Mouse (Mus musculus) liver, embryonic 16.5 days (tissue): ENCODE results near the gene Golim4. TPM values are rescaled to one million over a fixed set of nuclear protein-coding genes. Genes with fewer than 3 reads are reported as not detected.

Experiments
- ATAC-seq: fragments of 200-750 bp; cut with Nextera tagmentation; 2 replicates; pipeline ENCODE4 v1.8.0; 2017; ENCODE audit warnings: low read depth, mild to moderate bottlenecking, moderate number of reproducible peaks, moderate library complexity
- H3K27ac ChIP-seq: fragments of 300-500 bp; sonication (generic); 2 replicates; pipeline ENCODE4 v1.5.1; 2014; ENCODE audit warnings: mild to moderate bottlenecking, low read length
- H3K27me3 ChIP-seq: fragments of 300-500 bp; sonication (generic); 2 replicates; pipeline ENCODE4 v1.6.1; 2014; ENCODE audit warnings: low read depth, low read length, mixed read lengths; ENCODE audit not compliant: control insufficient read depth, insufficient read depth
- H3K36me3 ChIP-seq: fragments of 300-500 bp; sonication (generic); 2 replicates; pipeline ENCODE4 v1.6.1; 2014; ENCODE audit warnings: mild to moderate bottlenecking; ENCODE audit not compliant: control insufficient read depth, insufficient read depth
- H3K4me1 ChIP-seq: fragments of 300-500 bp; sonication (generic); 2 replicates; pipeline ENCODE4 v1.6.1; 2014; ENCODE audit warnings: low read depth, low read length, mixed read lengths; ENCODE audit not compliant: control insufficient read depth
- H3K4me2 ChIP-seq: fragments of 300-500 bp; sonication (generic); 2 replicates; pipeline ENCODE4 v1.6.1; 2014; ENCODE audit warnings: low read depth, low read length, mixed read lengths
- H3K4me3 ChIP-seq: fragments of 300-500 bp; sonication (generic); 2 replicates; pipeline ENCODE4 v1.5.1; 2014; ENCODE audit warnings: low read depth, mild to moderate bottlenecking, low read length
- H3K9ac ChIP-seq: fragments of 300-500 bp; sonication (generic); 2 replicates; pipeline ENCODE4 v1.6.1; 2014; ENCODE audit warnings: low read depth, low read length
- H3K9me3 ChIP-seq: fragments of 300-500 bp; sonication (generic); replicated peaks from 2 replicates; pipeline ENCODE4 v1.6.1; 2016; ENCODE audit warnings: low read length; ENCODE audit not compliant: control insufficient read depth
- WGBS: fragments of 180-500 bp; shearing (Covaris S2); extraction: QIAGEN DNeasy Blood & Tissue Kit; methylation state at CpG from one replicate; pipeline ENCODE4 v1.1.7; 2014; ENCODE audit not compliant: insufficient replicate concordance; 5-methylcytosine and 5-hydroxymethylcytosine counted together
- polyA plus RNA-seq: library from polyadenylated mRNA; unstranded; fragments of >200 nt; fragmentation: Nextera tagmentation; extraction: Ambion mirVana; gene quantifications from 2 replicates; pipeline ENCODE4 v1.2.1, GENCODE M21; 2015

Gene Golim4
- polyA plus RNA-seq, 1 experiment from 2014 or later = 22.7 TPM

- Histone ChIP-seq H3K27me3 (no peaks in the 10 kb centered on the region), H3K27ac (no peak overlapping the region), H3K36me3 (peaks cover 15% of the 10 kb centered on the region), H3K4me1 (no peaks in the 10 kb centered on the region), H3K4me3 (no peak overlapping the region), H3K9ac (no peak overlapping the region), H3K4me2 (no peak overlapping the region), H3K9me3 (no peaks in the 10 kb centered on the region)
- 82% methylated on average over 11 of the region's 11 CpGs for WGBS
- no peak for ATAC-seq
Observed at GRCm38 (mm10) chr3:75901903-75902598, 54.7 kb downstream of the Golim4 start.

- no peak overlapping the region for H3K9ac ChIP-seq
- H3K4me2 ChIP-seq = no peak overlapping the region
- peaks cover 12% of the 10 kb centered on the region for H3K36me3 ChIP-seq
- no peaks in the 10 kb centered on the region for H3K9me3 ChIP-seq
- H3K4me3 ChIP-seq = no peak overlapping the region
- H3K27ac ChIP-seq = no peak overlapping the region
- H3K4me1 ChIP-seq = no peaks in the 10 kb centered on the region
- no peaks in the 10 kb centered on the region for H3K27me3 ChIP-seq
- 77% methylated on average over 5 of the region's 5 CpGs for whole genome bisulfite sequencing
- no peak for ATAC-seq
Observed at GRCm38 (mm10) chr3:75895075-75895474, 61.7 kb downstream of the Golim4 start.

- H3K4me3 ChIP-seq = no peak overlapping the region
- H3K9ac ChIP-seq = no peak overlapping the region
Observed at GRCm38 (mm10) chr3:75891581-75891980, 65.2 kb downstream of the Golim4 start.

GRCm38 (mm10) chr3:75889323-75889722 lies 67.4 kb downstream of the Golim4 start:
- no peak overlapping the region for H3K27ac ChIP-seq
- no peaks in the 10 kb centered on the region for H3K4me1 ChIP-seq
- H3K4me3 ChIP-seq = no peak overlapping the region
- no peak overlapping the region for H3K9ac ChIP-seq
- no peaks in the 10 kb centered on the region for H3K9me3 ChIP-seq
- H3K27me3 ChIP-seq = no peaks in the 10 kb centered on the region
- H3K4me2 ChIP-seq = no peak overlapping the region
- H3K36me3 ChIP-seq = peaks cover 21% of the 10 kb centered on the region
- WGBS = 71% methylated on average over 1 of the region's 1 CpGs
- ATAC-seq = no peak

More at GRCm38 (mm10) chr3:75891581-75891980, 65.2 kb downstream of the Golim4 start:
- ATAC-seq = no peak
- Histone ChIP-seq H3K4me2 (no peak overlapping the region), H3K27me3 (no peaks in the 10 kb centered on the region), H3K27ac (no peak overlapping the region), H3K4me1 (no peaks in the 10 kb centered on the region), H3K36me3 (peaks cover 13% of the 10 kb centered on the region), H3K9me3 (no peaks in the 10 kb centered on the region)
- WGBS = 81% methylated on average over 3 of the region's 3 CpGs

GRCm38 (mm10) chr3:75881582-75881981 lies 75.2 kb downstream of the Golim4 start:
- Histone ChIP-seq H3K27me3 (no peaks in the 10 kb centered on the region), H3K4me1 (no peaks in the 10 kb centered on the region), H3K9ac (no peak overlapping the region), H3K4me2 (no peak overlapping the region), H3K9me3 (peaks cover 3% of the 10 kb centered on the region; the same call in 1 of the 2 replicates), H3K4me3 (no peak overlapping the region), H3K27ac (no peak overlapping the region), H3K36me3 (peaks cover 27% of the 10 kb centered on the region)
- whole genome bisulfite sequencing = 64% methylated on average over 1 of the region's 1 CpGs
- no peak for ATAC-seq

GRCm38 (mm10) chr3:75879269-75879668 lies 77.5 kb downstream of the Golim4 start:
- Histone ChIP-seq H3K4me1 (no peaks in the 10 kb centered on the region), H3K27ac (no peak overlapping the region), H3K27me3 (no peaks in the 10 kb centered on the region), H3K4me2 (no peak overlapping the region), H3K9ac (no peak overlapping the region), H3K4me3 (no peak overlapping the region), H3K9me3 (peaks cover 3% of the 10 kb centered on the region; the same call in 1 of the 2 replicates), H3K36me3 (peaks cover 19% of the 10 kb centered on the region)
- no peak for ATAC-seq
- WGBS = 89% methylated on average over 2 of the region's 2 CpGs

- H3K36me3 ChIP-seq = no peaks in the 10 kb centered on the region; the same call in 1 of the 2 replicates
- no peaks in the 10 kb centered on the region for H3K27me3 ChIP-seq
- 34% methylated on average over 1 of the region's 1 CpGs for WGBS
- no peak for ATAC-seq
- H3K4me3 ChIP-seq = no peak overlapping the region
- no peak overlapping the region for H3K27ac ChIP-seq
- no peaks in the 10 kb centered on the region for H3K4me1 ChIP-seq
- no peak overlapping the region for H3K4me2 ChIP-seq
- H3K9ac ChIP-seq = no peak overlapping the region
- H3K9me3 ChIP-seq = no peaks in the 10 kb centered on the region
Observed at GRCm38 (mm10) chr3:75868886-75869285, 87.9 kb downstream of the Golim4 start.

- Histone ChIP-seq H3K27me3 (no peaks in the 10 kb centered on the region), H3K27ac (no peak overlapping the region), H3K9ac (no peak overlapping the region), H3K9me3 (no peaks in the 10 kb centered on the region), H3K4me2 (no peak overlapping the region), H3K4me3 (no peak overlapping the region), H3K4me1 (no peaks in the 10 kb centered on the region), H3K36me3 (no peaks in the 10 kb centered on the region)
- WGBS = 8% methylated on average over 2 of the region's 2 CpGs
- no peak for ATAC-seq
Observed at GRCm38 (mm10) chr3:75864203-75864602, 92.5 kb downstream of the Golim4 start.

- no peak for ATAC-seq
- WGBS = 17% methylated on average over 4 of the region's 4 CpGs
- no peaks in the 10 kb centered on the region for H3K9me3 ChIP-seq
Observed at GRCm38 (mm10) chr3:75861677-75862076, 95.1 kb downstream of the Golim4 start.

More at GRCm38 (mm10) chr3:75861677-75862076, 95.1 kb downstream of the Golim4 start:
- H3K4me1 ChIP-seq = no peaks in the 10 kb centered on the region
- H3K27ac ChIP-seq = no peak overlapping the region
- no peaks in the 10 kb centered on the region for H3K27me3 ChIP-seq
- no peaks in the 10 kb centered on the region for H3K36me3 ChIP-seq
- no peak overlapping the region for H3K4me2 ChIP-seq
- H3K4me3 ChIP-seq = no peak overlapping the region
- H3K9ac ChIP-seq = no peak overlapping the region
